Mouse (Mus musculus): ENCODE measurements at regions not wholly inside any gene's neighbourhood (a gene's known extent, or its start where the extent isn't known, plus 50 kb on each side); places are given as distances from the start of the nearest gene placed in this dataset.

DNA sequence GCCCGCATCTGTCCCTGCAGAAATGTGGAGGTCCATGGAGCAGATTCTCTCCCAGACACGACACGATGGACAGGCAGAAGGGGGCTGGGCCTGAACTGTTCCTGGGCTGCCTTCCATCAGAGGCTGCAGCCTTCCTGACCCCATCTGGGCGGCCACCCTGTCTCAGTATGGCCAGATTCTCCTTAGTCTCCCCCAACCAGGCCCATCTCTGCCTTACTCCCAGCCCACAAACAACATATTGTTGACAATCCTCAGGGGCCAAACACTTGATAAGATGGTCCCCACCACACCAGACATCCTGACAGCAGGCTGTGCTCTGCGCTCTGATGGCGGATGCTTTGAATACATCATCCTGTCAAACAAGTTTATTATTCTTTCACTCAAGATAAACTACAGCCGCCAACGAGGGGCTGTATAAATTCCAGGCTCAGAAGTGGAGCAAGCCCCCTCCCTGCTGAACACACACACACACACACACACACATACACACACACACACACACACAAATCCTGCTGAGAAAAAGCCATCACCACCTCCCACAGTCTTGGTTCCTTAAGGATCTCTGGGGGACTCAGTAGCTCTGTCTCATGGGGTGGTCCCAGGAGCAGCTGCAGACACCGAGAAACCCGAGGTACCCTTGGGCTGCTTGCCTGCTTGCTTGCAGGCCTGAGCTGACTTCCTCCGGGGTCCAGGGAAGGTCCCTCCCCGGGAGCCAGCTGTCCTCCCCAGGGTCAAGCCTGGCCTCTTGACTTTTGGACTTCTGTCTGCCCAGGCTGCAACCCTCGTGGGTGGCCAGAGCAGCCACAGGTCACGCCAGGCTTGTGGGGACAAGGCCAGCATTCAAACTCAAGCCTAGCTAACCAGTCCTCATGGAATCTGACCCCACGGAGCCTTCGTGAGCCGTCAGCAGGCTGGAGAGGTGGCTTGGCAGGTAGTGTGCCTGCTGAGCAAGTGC, 135.6 kb upstream of the 1600014C23Rik start:
- Histone ChIP-seq H3K36me3 (no peaks in the 10 kb centered on the region), H3K27me3 (peaks cover 27% of the 10 kb centered on the region), H3K4me2 (no peak overlapping the region), H3K4me3 (no peak overlapping the region), H3K4me1 (replicated peaks) (peaks cover 52% of the 10 kb centered on the region), H3K9me3 (no peaks in the 10 kb centered on the region), H3K9ac (no peak overlapping the region), H3K27ac (replicated peaks) (no peak overlapping the region)
- ATAC-seq (ENCODE audit: low read depth), result no peak
- WGBS, result 51% methylated on average over 17 of the region's 17 CpGs

DNA sequence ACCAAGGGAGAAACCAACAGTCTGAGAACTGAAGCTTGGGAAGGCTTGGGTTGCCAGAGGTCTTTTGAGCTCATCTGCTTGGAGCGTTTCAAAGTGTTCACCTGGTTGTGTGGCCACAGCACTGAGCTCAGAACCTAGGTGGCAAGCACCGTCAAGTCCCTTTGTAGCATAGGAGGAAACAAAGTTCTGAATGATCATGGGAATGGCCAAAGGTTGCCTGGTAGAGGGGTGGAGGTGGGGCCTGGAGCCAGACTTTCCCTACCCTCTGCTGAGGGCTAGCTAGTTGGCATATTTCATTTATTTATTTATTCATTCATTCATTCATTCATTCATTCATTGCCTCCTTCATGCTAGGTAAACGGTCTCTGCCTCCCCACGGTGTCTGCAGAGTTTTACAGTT, 134.9 kb upstream of the 1600014C23Rik start:
- no peak overlapping the region for H3K4me2 ChIP-seq
- no peak overlapping the region for H3K4me3 ChIP-seq
- 85% methylated on average over 4 of the region's 4 CpGs for WGBS
- H3K9ac ChIP-seq, result no peak overlapping the region
- H3K4me1 ChIP-seq (replicated peaks), result peaks cover 45% of the 10 kb centered on the region
- H3K9me3 ChIP-seq, result no peaks in the 10 kb centered on the region
- no peaks in the 10 kb centered on the region for H3K36me3 ChIP-seq
- H3K27me3 ChIP-seq, result peaks cover 27% of the 10 kb centered on the region
- no peak for ATAC-seq (ENCODE audit: low read depth)
- H3K27ac ChIP-seq (replicated peaks), result no peak overlapping the region

DNA sequence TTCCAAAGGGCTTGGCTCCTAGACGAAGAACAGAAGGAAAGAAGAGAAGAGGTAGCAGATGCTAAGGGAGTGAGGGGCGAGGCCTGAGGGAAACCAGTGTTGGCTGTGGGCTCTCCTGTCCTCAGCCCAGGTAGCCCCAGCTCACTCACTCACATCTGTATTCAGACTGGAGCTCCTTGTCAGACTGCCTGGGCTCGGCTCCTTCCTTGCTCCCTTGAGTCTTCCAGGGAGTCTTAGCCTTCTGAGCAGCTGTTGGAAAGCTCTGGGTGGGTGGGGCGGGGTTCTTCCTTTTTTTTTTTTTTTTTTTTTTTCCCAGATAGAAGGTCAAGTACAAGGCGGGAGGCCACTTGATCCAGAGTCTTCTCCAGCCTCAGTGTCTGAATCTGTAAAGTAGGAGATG, 134.1 kb upstream of the 1600014C23Rik start:
- H3K9me3 ChIP-seq, result no peaks in the 10 kb centered on the region
- H3K4me3 ChIP-seq, result no peak overlapping the region
- peaks cover 37% of the 10 kb centered on the region for H3K4me1 ChIP-seq (replicated peaks)
- H3K4me2 ChIP-seq, result no peak overlapping the region
- no peak overlapping the region for H3K9ac ChIP-seq
- H3K36me3 ChIP-seq, result no peaks in the 10 kb centered on the region
- 81% methylated on average over 5 of the region's 5 CpGs for whole genome bisulfite sequencing
- H3K27me3 ChIP-seq, result peaks cover 25% of the 10 kb centered on the region
- no peak for ATAC-seq (ENCODE audit: low read depth)
- no peak overlapping the region for H3K27ac ChIP-seq (replicated peaks)

DNA sequence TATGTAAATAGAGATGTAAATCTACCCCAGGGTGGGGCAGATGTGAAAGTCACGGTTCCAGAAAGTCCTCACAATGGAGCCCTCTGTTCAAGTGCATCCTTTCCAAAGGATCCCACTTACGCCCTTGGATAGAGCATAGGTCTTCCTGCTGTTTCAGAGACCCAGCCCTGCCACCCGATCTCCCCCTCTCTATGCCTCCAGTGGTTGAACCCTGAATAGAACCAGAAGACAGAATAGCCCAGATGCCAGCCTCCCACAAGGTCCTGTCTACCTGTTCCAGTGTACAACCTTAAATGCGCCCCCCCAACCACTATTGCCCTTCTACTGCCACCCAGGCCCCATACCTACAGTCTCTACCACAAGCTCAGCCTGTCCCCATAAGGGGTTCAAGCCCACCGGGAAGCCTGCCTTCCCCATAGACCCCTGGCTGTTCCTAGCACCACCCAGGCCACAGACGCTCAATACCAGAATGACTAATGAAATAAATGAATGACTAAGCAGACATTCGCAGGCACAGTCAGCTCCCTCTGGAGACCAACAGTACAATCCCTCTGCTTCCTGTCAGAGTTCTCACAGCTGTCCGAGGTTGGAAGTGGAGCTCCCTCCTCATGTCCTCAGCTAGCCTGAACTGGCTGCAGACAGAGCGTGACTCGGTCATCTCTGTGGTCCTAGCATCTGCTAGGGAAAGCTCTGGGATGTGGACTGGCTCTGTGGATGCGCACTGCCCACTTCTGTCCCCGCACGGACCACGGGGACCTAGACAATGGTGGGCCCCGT, 133.4 kb upstream of the 1600014C23Rik start:
- peaks cover 30% of the 10 kb centered on the region for H3K4me1 ChIP-seq (replicated peaks)
- H3K4me2 ChIP-seq, result no peak overlapping the region
- H3K36me3 ChIP-seq, result no peaks in the 10 kb centered on the region
- no peak for ATAC-seq (ENCODE audit: low read depth)
- no peaks in the 10 kb centered on the region for H3K9me3 ChIP-seq
- H3K27ac ChIP-seq (replicated peaks), result no peak overlapping the region
- peaks cover 21% of the 10 kb centered on the region for H3K27me3 ChIP-seq
- H3K9ac ChIP-seq, result no peak overlapping the region
- no peak overlapping the region for H3K4me3 ChIP-seq
- 73% methylated on average over 15 of the region's 15 CpGs for WGBS

DNA sequence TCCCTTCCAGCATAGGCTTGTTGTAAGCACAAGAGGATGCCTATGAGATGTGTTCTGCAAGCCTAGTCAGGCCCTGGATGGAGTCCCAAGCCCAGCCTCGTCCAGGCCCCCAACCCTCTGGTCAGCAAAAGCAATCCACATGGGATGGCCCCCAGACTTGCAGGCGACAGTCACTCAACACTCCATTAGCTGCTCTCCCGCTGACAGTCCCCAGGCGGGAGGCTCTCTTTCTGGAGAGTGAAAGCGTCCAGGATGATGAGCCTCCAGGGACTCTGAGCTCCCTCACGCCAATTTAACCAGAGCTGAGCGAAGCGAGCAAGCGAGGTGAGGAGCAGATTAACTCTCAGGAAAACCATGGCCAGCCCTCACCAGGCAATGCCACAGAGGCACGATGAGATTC, 132.7 kb upstream of the 1600014C23Rik start:
- ATAC-seq (ENCODE audit: low read depth), result no peak
- WGBS, result 18% methylated on average over 10 of the region's 10 CpGs

DNA sequence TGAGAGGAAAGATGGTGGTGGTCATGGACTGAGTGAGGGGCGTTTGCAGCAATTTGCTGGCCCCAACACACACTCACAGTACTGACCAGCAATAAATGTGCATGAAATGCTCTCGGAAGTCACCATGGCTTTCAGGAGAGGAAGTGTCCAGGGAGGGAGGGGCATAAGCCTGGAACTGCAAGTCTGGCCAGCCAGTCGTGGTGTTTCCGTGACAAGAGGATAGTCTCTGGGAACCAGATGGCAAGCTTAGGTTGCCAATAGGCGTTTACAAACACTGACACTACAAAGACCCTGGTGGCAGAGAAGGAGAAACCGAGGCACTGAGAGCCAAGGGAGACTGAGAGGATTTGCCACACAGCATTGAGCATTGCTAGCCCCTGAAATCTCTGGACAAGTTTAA, 132.3 kb upstream of the 1600014C23Rik start:
- Histone ChIP-seq H3K36me3 (no peaks in the 10 kb centered on the region), H3K9ac (no peak overlapping the region), H3K4me2 (no peak overlapping the region), H3K9me3 (no peaks in the 10 kb centered on the region), H3K4me1 (replicated peaks) (peaks cover 29% of the 10 kb centered on the region), H3K27ac (replicated peaks) (no peak overlapping the region), H3K27me3 (peaks cover 10% of the 10 kb centered on the region; the same call in 1 of the 2 replicates), H3K4me3 (no peak overlapping the region)
- ATAC-seq (ENCODE audit: low read depth), result no peak
- WGBS, result 78% methylated on average over 6 of the region's 6 CpGs

More for the DNA sequence above, 132.7 kb upstream of the 1600014C23Rik start:
- H3K4me2 ChIP-seq, result no peak overlapping the region
- H3K4me1 ChIP-seq (replicated peaks), result peaks cover 29% of the 10 kb centered on the region
- H3K9ac ChIP-seq, result no peak overlapping the region
- H3K36me3 ChIP-seq, result no peaks in the 10 kb centered on the region
- H3K4me3 ChIP-seq, result no peak overlapping the region
- peaks cover 13% of the 10 kb centered on the region for H3K27me3 ChIP-seq
- H3K9me3 ChIP-seq, result no peaks in the 10 kb centered on the region
- H3K27ac ChIP-seq (replicated peaks), result no peak overlapping the region

DNA sequence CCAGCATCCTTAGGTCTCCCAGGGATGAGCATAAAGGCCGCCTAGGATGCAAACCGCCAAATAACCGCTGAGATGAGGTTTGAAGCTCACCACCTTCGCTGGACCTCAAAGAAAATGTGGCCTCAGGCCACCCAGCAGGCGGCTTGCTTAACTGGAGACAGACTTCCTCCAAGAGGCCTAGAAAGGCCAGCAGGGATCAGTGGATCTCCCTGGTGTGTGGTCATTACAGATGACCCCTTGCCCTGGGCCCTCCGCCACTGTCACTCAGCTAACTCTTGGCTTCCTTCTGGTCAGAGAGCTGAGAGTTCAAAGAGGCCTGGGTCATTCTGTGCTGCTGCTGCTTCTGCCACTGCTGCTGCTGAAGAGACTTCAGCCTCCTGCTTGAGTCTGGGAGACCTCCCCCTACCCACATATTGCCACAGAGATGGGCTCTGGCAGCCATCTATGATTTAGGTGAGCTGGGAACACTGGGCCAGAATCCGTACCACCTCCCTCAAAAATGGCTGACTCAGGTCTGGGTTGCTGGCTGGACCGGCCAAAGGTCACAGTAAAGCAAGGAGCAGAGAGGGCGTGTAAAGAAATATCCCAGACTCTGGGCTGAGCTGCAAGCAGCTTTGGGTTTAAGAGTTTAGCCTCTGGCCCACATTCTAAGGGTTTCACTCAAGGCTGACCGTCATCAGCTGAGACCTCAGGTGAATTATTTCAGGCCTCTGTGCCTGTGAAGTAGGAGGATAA, 130.0 kb upstream of the 1600014C23Rik start:
- 58% methylated on average over 10 of the region's 10 CpGs for WGBS
- H3K4me1 ChIP-seq (replicated peaks), result peaks cover 19% of the 10 kb centered on the region

DNA sequence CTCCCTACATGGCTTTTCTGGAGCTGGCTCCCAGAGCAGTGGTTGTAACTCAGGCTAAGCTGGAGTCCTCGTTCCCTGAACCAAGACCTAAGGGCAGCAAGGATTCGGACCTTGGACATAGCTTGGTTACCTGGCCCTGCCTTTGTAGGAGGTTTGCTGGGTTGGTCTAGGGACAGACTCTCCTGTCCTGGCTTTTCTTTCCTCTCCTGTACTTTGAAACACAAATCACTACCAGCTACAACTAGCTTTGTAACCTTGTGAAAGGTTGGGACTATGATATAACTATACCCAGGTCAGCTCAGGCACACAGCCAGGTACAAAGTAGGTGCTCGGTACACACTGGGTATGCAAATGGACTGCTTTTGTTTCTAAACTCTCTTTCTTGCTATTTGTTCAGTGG, 129.4 kb upstream of the 1600014C23Rik start:
- Histone ChIP-seq H3K36me3 (no peaks in the 10 kb centered on the region), H3K4me2 (no peak overlapping the region), H3K4me1 (replicated peaks) (peaks cover 19% of the 10 kb centered on the region), H3K9ac (no peak overlapping the region), H3K9me3 (no peaks in the 10 kb centered on the region), H3K27me3 (peaks cover 4% of the 10 kb centered on the region; the same call in 1 of the 2 replicates), H3K27ac (replicated peaks) (no peak overlapping the region), H3K4me3 (no peak overlapping the region)
- no peak for ATAC-seq (ENCODE audit: low read depth)
- WGBS, result 75% methylated on average over 3 of the region's 3 CpGs

More for the DNA sequence above, 130.0 kb upstream of the 1600014C23Rik start:
- ATAC-seq (ENCODE audit: low read depth), result no peak
- Histone ChIP-seq H3K36me3 (no peaks in the 10 kb centered on the region), H3K27ac (replicated peaks) (no peak overlapping the region), H3K4me2 (no peak overlapping the region), H3K9ac (no peak overlapping the region), H3K4me3 (no peak overlapping the region), H3K27me3 (peaks cover 4% of the 10 kb centered on the region; the same call in 1 of the 2 replicates), H3K9me3 (no peaks in the 10 kb centered on the region)

DNA sequence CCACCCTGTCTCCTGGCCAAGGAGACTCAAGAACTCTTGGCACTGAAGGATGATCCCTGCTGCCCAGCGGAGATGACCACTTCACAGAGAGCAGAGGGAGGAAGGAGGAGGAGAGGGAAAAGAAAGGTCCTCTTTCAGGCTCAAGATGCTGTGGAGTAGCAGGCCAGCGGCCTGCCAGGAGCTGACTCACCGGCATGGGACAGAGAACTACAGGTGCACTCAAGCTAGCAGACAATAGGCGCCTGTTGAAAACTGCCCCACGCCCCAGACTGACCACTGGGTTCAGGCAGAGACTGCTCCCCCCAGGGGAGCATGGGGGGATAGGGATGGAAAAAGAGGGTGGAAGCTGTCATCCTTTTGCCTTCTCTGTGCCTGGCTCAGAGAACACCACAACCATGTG, 125.8 kb upstream of the 1600014C23Rik start:
- H3K9me3 ChIP-seq, result no peaks in the 10 kb centered on the region
- WGBS, result 83% methylated on average over 5 of the region's 5 CpGs
- no peak overlapping the region for H3K9ac ChIP-seq
- no peak overlapping the region for H3K4me2 ChIP-seq
- H3K4me1 ChIP-seq (replicated peaks), result no peaks in the 10 kb centered on the region
- ATAC-seq (ENCODE audit: low read depth), result no peak
- no peak overlapping the region for H3K27ac ChIP-seq (replicated peaks)
- no peak overlapping the region for H3K4me3 ChIP-seq
- no peaks in the 10 kb centered on the region for H3K27me3 ChIP-seq
- no peaks in the 10 kb centered on the region for H3K36me3 ChIP-seq

DNA sequence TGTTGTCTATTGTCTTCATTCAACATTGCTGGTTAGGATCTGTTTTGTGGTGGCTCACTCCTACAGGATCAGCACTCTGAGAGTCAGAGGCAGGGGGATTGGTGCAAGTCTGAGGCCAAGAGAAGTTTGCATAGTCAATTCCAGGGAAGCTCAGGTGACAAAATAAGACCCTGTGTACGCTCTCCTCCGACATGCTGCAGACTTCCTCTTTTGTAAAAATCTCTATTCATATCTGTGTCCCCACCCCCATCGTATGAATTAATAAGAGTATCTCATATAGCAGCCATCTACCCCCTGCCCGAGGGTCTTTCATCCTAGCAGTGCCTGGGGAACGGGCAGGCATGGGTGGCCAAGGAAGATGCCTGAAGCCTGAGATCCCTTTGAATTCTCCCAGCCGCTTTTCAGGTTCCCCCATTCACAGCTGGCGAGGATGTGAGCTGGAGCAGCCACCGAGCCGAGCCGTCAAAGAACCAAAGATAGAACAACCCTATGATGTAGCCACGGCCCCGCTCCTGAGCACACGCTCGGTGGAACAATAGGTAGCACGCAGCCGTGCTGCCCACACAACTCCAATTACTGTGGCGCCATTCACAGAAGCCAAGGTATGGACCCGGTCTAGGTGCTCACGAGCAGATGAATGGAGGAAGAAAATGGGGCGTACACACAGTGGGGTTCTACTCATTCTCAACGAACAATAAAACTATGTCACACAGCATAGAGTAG, 120.4 kb upstream of the 1600014C23Rik start:
- no peak overlapping the region for H3K4me2 ChIP-seq
- 0 out of 2 replicates have a peak, but pooled peaks cover 5% of the 10 kb centered on the region for H3K27me3 ChIP-seq
- 81% methylated on average over 21 of the region's 21 CpGs for WGBS
- H3K36me3 ChIP-seq, result no peaks in the 10 kb centered on the region
- H3K4me1 ChIP-seq (replicated peaks), result peaks cover 5% of the 10 kb centered on the region; the same call in 1 of the 2 replicates
- H3K9ac ChIP-seq, result no peak overlapping the region
- no peak overlapping the region for H3K4me3 ChIP-seq
- no peak overlapping the region for H3K27ac ChIP-seq (replicated peaks)
- ATAC-seq (ENCODE audit: low read depth), result no peak
- no peaks in the 10 kb centered on the region for H3K9me3 ChIP-seq

DNA sequence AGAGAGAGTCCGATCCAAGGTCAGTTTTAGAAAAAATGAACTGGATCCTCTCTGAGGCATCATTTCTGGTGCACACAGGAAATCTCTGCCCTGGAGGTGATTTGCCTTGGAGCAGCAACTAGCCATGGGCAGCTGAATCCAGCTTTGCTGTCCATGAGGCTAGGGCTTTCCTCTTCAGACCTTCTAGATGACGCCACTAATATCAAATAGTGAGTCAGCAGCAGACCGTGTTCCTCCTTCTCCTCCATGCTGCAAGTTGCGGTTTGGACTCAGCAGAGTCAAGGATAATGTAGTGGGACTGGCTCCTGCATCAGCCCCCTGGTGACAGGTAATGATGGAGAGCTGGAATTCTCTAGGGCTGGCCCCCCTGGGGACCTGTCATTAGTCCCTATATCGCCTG, 118.8 kb upstream of the 1600014C23Rik start:
- 51% methylated on average over 5 of the region's 5 CpGs for WGBS
- H3K4me1 ChIP-seq (replicated peaks), result peaks cover 5% of the 10 kb centered on the region; the same call in 1 of the 2 replicates
- no peak overlapping the region for H3K4me2 ChIP-seq
- H3K27ac ChIP-seq (replicated peaks), result no peak overlapping the region
- ATAC-seq (ENCODE audit: low read depth), result no peak
- no peaks in the 10 kb centered on the region for H3K9me3 ChIP-seq
- no peak overlapping the region for H3K4me3 ChIP-seq
- no peaks in the 10 kb centered on the region for H3K36me3 ChIP-seq
- no peak overlapping the region for H3K9ac ChIP-seq
- 0 out of 2 replicates have a peak, but pooled peaks cover 5% of the 10 kb centered on the region for H3K27me3 ChIP-seq
